Mouse (Mus musculus): Measurements from ENCODE around the gene P2ry10. TPM values are rescaled to one million over a fixed set of nuclear protein-coding genes. Genes with fewer than 3 reads are reported as not detected.

P2ry10 gene
- polyA plus RNA-seq, 2 experiments: 0.04 to 0.10 TPM

GRCm38 (mm10) chrX:107150752-107151515 lies 62.6 kb downstream of the P2ry10 start:
- Histone ChIP-seq H3K9ac (replicated peaks) (no peak overlapping the region), H3K27ac (peak overlapping the region; percentile 36), H3K36me3 (replicated peaks; ENCODE audit: control insufficient read depth, insufficient read depth, low read depth) (no peaks in the 10 kb centered on the region), H3K4me2 (ENCODE audit: low read depth) (peak overlapping the region; percentile 50), H3K27me3 (ENCODE audit: control insufficient read depth, insufficient read depth, low read length) (no peaks in the 10 kb centered on the region), H3K9me3 (ENCODE audit: control insufficient read depth, low read length) (no peaks in the 10 kb centered on the region), H3K4me1 (replicated peaks; ENCODE audit: control insufficient read depth in 2 of 2, insufficient read depth in 2 of 2, low read length in 1 of 2) (peaks cover 3 to 6% of the 10 kb centered on the region in 2 experiments; a peak in 3 of 4 replicates), H3K4me3 (ENCODE audit: insufficient read depth in 1 of 2, low read depth in 2 of 2, low read length in 2 of 2) (peak overlapping the region in 1 of 2 experiments; percentile 20; a peak in 1 of 4 replicates)
- TF ChIP-seq EP300 (IDR thresholded peaks at IDR 0.05; ENCODE audit: low read depth) (no peak; the same call in 1 of the 2 replicates), CTCF (IDR thresholded peaks at IDR 0.05; ENCODE audit: low read depth) (no peak)
- peak; percentile 49 to 66 (median 59) for DNase-seq (ENCODE audit: low read depth in 3 of 3, low spot score in 3 of 3)
- ATAC-seq (ENCODE audit: insufficient read depth): peak; percentile 95
- WGBS (ENCODE audit: insufficient replicate concordance): 13% methylated on average over 4 of the region's 4 CpGs

Other genes starting within 250 kb of the P2ry10 start
- gene Rtl3, start 247.8 kb upstream of the P2ry10 start, polyA plus RNA-seq (2012; rRNA removed): 1.0 and 1.1 TPM in 2 replicates
- gene Rtl3, start 247.8 kb upstream of the P2ry10 start, polyA plus RNA-seq (2014; fragmentation: Nextera tagmentation; extraction: Ambion mirVana): 1.6 and 1.7 TPM in 2 replicates
- 0.62 and 0.70 TPM in 2 replicates for gene Lpar4, start 167.9 kb upstream of the P2ry10 start, polyA plus RNA-seq (2012; rRNA removed)
- gene Lpar4, start 167.9 kb upstream of the P2ry10 start, polyA plus RNA-seq (2014; fragmentation: Nextera tagmentation; extraction: Ambion mirVana): 1.8 and 2.7 TPM in 2 replicates
- gene P2ry10b, start 60.4 kb downstream of the P2ry10 start, polyA plus RNA-seq (2012; rRNA removed): 0.49 TPM in 2 replicates
- 0.28 and 0.56 TPM in 2 replicates for gene P2ry10b, start 60.4 kb downstream of the P2ry10 start, polyA plus RNA-seq (2014; fragmentation: Nextera tagmentation; extraction: Ambion mirVana)
- 0.03 and 0.08 TPM in 2 replicates for gene Gpr174, start 167.4 kb downstream of the P2ry10 start, polyA plus RNA-seq (2012; rRNA removed)
- gene Gpr174, start 167.4 kb downstream of the P2ry10 start, polyA plus RNA-seq (2014; fragmentation: Nextera tagmentation; extraction: Ambion mirVana): 0.04 TPM in 2 replicates